Mouse (Mus musculus): ENCODE measurements around the gene Ms4a8a. TPM values are rescaled to one million over a fixed set of nuclear protein-coding genes. Genes with fewer than 3 reads are reported as not detected.
A peak's percentile ranks its signal among the peaks of the same experiment; 100 is the strongest.
"Not testable (repeated sequence)": the region's sequence is repeated elsewhere in the genome, so short reads cannot be mapped to it uniquely, and the experiment has no call there.

Gene Ms4a8a
- polyA plus RNA-seq (2012; fragmentation: generic; extraction: Trizol) = not detected
- long read RNA-seq, experiment 1 = 0 reads
- long read RNA-seq, experiment 2 = 0 reads

DNA sequence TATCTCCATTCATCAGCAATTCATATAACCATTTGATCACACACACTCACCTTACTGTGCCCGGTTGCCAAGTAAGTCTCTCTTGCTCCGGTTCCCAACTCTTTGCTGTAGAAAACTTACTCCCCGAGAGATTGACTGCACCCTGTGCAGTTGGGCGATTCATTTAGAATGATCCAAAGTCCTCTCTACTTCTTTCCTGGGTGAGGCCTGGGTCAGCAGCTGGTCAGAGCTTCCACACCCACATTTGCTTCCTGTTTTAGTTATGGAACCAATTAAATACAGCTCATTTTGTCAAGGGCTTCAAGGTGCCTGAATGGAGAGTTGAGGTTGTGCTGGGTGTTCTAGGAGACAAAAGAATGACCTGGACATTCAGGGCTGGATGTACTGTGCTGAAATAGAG lies at the start of gene Ms4a8a:
TSS of gene Ms4a8a (minus strand) at position 169 of the 400 bp plus-strand sequence.
- Histone ChIP-seq H3ac (ENCODE audit: control insufficient read depth, insufficient read length, low read depth) (no peak within 1 kb of the TSS), H3K79me3 (ENCODE audit: low read depth) (no peaks in the 10 kb centered on the region), H3K4me3 (ENCODE audit: insufficient read depth, poor library complexity, severe bottlenecking) (no peak within 1 kb of the TSS), H3K27me3 (ENCODE audit: control insufficient read depth, insufficient read depth, insufficient read length) (no peaks in the 10 kb centered on the region), H3K36me3 (ENCODE audit: control insufficient read depth, insufficient read depth) (no peaks in the 10 kb centered on the region), H3K79me2 (ENCODE audit: control insufficient read depth, insufficient read depth) (no peaks in the 10 kb centered on the region)
- no peak for TF ChIP-seq USF1 (IDR thresholded peaks at IDR 0.05; ENCODE audit: low read depth)
- TF ChIP-seq MYOD1 (IDR thresholded peaks at IDR 0.05; ENCODE audit: control insufficient read depth, insufficient read length, low read depth) = no peak
- no peak for TF ChIP-seq CTCF (IDR thresholded peaks at IDR 0.05; ENCODE audit: control insufficient read depth, insufficient read depth, insufficient read length)
- no peak for TF ChIP-seq FOSL1 (IDR thresholded peaks at IDR 0.05; ENCODE audit: insufficient read depth, low read length, poor library complexity, severe bottlenecking)
- TF ChIP-seq CEBPB (IDR thresholded peaks at IDR 0.05; ENCODE audit: low read depth) = no peak
- no peak for TF ChIP-seq MYOG (IDR thresholded peaks at IDR 0.05; ENCODE audit: control insufficient read depth, extremely low read depth, insufficient read length)
- no peak for TF ChIP-seq MAX (IDR thresholded peaks at IDR 0.05)

DNA sequence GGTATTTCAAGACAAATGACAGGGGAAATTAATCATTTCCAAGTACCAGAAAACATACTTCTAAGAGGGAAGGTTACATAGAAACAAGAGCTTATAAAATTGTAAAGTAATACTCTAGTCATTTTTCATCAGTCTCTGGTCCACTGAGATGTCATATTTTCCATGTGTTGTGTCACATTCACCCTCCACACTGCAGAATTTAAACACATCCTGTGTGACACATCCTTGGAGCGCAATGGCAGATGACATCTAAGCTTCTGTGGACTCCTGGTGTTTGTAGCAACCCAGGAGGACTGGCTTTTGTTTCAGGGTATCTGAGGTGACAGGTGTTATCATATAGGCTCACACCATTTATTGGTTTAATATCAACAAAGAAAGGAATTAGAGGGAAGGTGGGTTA lies 48.8 kb upstream of the Ms4a8a start:
- no peak overlapping the region for H3ac ChIP-seq (ENCODE audit: control insufficient read depth, insufficient read length, low read depth)
- TF ChIP-seq USF1 (IDR thresholded peaks at IDR 0.05; ENCODE audit: low read depth) (no peak), CTCF (IDR thresholded peaks at IDR 0.05; ENCODE audit: control insufficient read depth, insufficient read depth, insufficient read length) (no peak), MYOD1 (IDR thresholded peaks at IDR 0.05; ENCODE audit: control insufficient read depth, insufficient read length, low read depth) (no peak), FOSL1 (IDR thresholded peaks at IDR 0.05; ENCODE audit: insufficient read depth, low read length, poor library complexity, severe bottlenecking) (no peak), MYOG (IDR thresholded peaks at IDR 0.05; ENCODE audit: control insufficient read depth, extremely low read depth, insufficient read length) (no peak), CEBPB (IDR thresholded peaks at IDR 0.05; ENCODE audit: low read depth) (no peak), MAX (IDR thresholded peaks at IDR 0.05) (no peak)
- H3K79me3 ChIP-seq (ENCODE audit: low read depth) = no peaks in the 10 kb centered on the region
- H3K79me2 ChIP-seq (ENCODE audit: control insufficient read depth, insufficient read depth) = no peaks in the 10 kb centered on the region
- no peaks in the 10 kb centered on the region for H3K36me3 ChIP-seq (ENCODE audit: control insufficient read depth, insufficient read depth)
- no peaks in the 10 kb centered on the region for H3K27me3 ChIP-seq (ENCODE audit: control insufficient read depth, insufficient read depth, insufficient read length)
- no peak overlapping the region for H3K4me3 ChIP-seq (ENCODE audit: insufficient read depth, poor library complexity, severe bottlenecking)

- H3K79me3 ChIP-seq (ENCODE audit: low read depth); H3K4me3 ChIP-seq (ENCODE audit: insufficient read depth, poor library complexity, severe bottlenecking); H3K79me2 ChIP-seq (ENCODE audit: control insufficient read depth, insufficient read depth): not testable (repeated sequence)
Measured at GRCm38 (mm10) chr19:11121016-11121420, 40.1 kb upstream of the Ms4a8a start.

DNA sequence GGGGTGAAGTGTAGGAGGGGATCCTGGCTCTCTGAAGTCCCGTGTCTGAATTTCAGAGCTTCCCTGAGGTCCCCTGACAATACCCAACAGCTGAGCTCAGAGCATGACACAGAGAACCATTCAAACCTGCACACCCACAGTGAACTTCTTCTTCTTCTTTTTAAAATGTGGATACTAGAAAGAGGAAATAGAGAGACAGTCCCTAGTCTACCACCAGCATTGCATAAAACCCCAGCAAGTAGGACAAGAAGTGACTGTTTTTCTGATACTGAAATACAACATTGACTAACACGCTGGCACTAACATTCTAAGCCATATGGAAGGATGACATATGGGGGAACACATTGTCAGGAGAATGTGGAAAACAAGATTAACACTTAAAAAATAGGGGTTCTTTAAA lies 38.4 kb upstream of the Ms4a8a start:
- no peaks in the 10 kb centered on the region for H3K27me3 ChIP-seq (ENCODE audit: control insufficient read depth, insufficient read depth, insufficient read length)
- H3ac ChIP-seq (ENCODE audit: control insufficient read depth, insufficient read length, low read depth) = no peak overlapping the region
- no peaks in the 10 kb centered on the region for H3K79me3 ChIP-seq (ENCODE audit: low read depth)
- no peaks in the 10 kb centered on the region for H3K36me3 ChIP-seq (ENCODE audit: control insufficient read depth, insufficient read depth)
- no peak for TF ChIP-seq MYOG (IDR thresholded peaks at IDR 0.05; ENCODE audit: control insufficient read depth, extremely low read depth, insufficient read length)
- no peak for TF ChIP-seq CTCF (IDR thresholded peaks at IDR 0.05; ENCODE audit: control insufficient read depth, insufficient read depth, insufficient read length)
- no peak for TF ChIP-seq CEBPB (IDR thresholded peaks at IDR 0.05; ENCODE audit: low read depth)
- no peak for TF ChIP-seq MYOD1 (IDR thresholded peaks at IDR 0.05; ENCODE audit: control insufficient read depth, insufficient read length, low read depth)
- no peak for TF ChIP-seq FOSL1 (IDR thresholded peaks at IDR 0.05; ENCODE audit: insufficient read depth, low read length, poor library complexity, severe bottlenecking)
- TF ChIP-seq USF1 (IDR thresholded peaks at IDR 0.05; ENCODE audit: low read depth) = no peak
- TF ChIP-seq MAX (IDR thresholded peaks at IDR 0.05) = no peak
- no peak overlapping the region for H3K4me3 ChIP-seq (ENCODE audit: insufficient read depth, poor library complexity, severe bottlenecking)
- no peaks in the 10 kb centered on the region for H3K79me2 ChIP-seq (ENCODE audit: control insufficient read depth, insufficient read depth)

More at GRCm38 (mm10) chr19:11121016-11121420, 40.1 kb upstream of the Ms4a8a start:
- H3K36me3 ChIP-seq (ENCODE audit: control insufficient read depth, insufficient read depth); H3ac ChIP-seq (ENCODE audit: control insufficient read depth, insufficient read length, low read depth); H3K27me3 ChIP-seq (ENCODE audit: control insufficient read depth, insufficient read depth, insufficient read length): not testable (repeated sequence)

- TF ChIP-seq CEBPB (IDR thresholded peaks at IDR 0.05; ENCODE audit: low read depth) = peak; percentile 9
- no peak for TF ChIP-seq FOSL1 (IDR thresholded peaks at IDR 0.05; ENCODE audit: insufficient read depth, low read length, poor library complexity, severe bottlenecking)
- no peak for TF ChIP-seq MYOG (IDR thresholded peaks at IDR 0.05; ENCODE audit: control insufficient read depth, extremely low read depth, insufficient read length)
- no peak for TF ChIP-seq CTCF (IDR thresholded peaks at IDR 0.05; ENCODE audit: control insufficient read depth, insufficient read depth, insufficient read length)
- no peak for TF ChIP-seq MYOD1 (IDR thresholded peaks at IDR 0.05; ENCODE audit: control insufficient read depth, insufficient read length, low read depth)
- no peak for TF ChIP-seq USF1 (IDR thresholded peaks at IDR 0.05; ENCODE audit: low read depth)
- TF ChIP-seq MAX (IDR thresholded peaks at IDR 0.05) = no peak
- Histone ChIP-seq H3K79me2 (ENCODE audit: control insufficient read depth, insufficient read depth) (no peaks in the 10 kb centered on the region), H3K4me3 (ENCODE audit: insufficient read depth, poor library complexity, severe bottlenecking) (no peak overlapping the region), H3K27me3 (ENCODE audit: control insufficient read depth, insufficient read depth, insufficient read length) (no peaks in the 10 kb centered on the region), H3K79me3 (ENCODE audit: low read depth) (no peaks in the 10 kb centered on the region), H3ac (ENCODE audit: control insufficient read depth, insufficient read length, low read depth) (no peak overlapping the region), H3K36me3 (ENCODE audit: control insufficient read depth, insufficient read depth) (no peaks in the 10 kb centered on the region)
Measured at GRCm38 (mm10) chr19:11107746-11108145, 26.8 kb upstream of the Ms4a8a start.

GRCm38 (mm10) chr19:11101880-11102279 lies 21.0 kb upstream of the Ms4a8a start:
- Histone ChIP-seq H3K79me3 (ENCODE audit: low read depth) (no peaks in the 10 kb centered on the region), H3K79me2 (ENCODE audit: control insufficient read depth, insufficient read depth) (no peaks in the 10 kb centered on the region), H3K4me3 (ENCODE audit: insufficient read depth, poor library complexity, severe bottlenecking) (no peak overlapping the region), H3ac (ENCODE audit: control insufficient read depth, insufficient read length, low read depth) (no peak overlapping the region), H3K36me3 (ENCODE audit: control insufficient read depth, insufficient read depth) (no peaks in the 10 kb centered on the region), H3K27me3 (ENCODE audit: control insufficient read depth, insufficient read depth, insufficient read length) (no peaks in the 10 kb centered on the region)
- TF ChIP-seq CTCF (IDR thresholded peaks at IDR 0.05; ENCODE audit: control insufficient read depth, insufficient read depth, insufficient read length) (no peak), MYOD1 (IDR thresholded peaks at IDR 0.05; ENCODE audit: control insufficient read depth, insufficient read length, low read depth) (no peak), CEBPB (IDR thresholded peaks at IDR 0.05; ENCODE audit: low read depth) (no peak), MAX (IDR thresholded peaks at IDR 0.05) (no peak), FOSL1 (IDR thresholded peaks at IDR 0.05; ENCODE audit: insufficient read depth, low read length, poor library complexity, severe bottlenecking) (no peak), MYOG (IDR thresholded peaks at IDR 0.05; ENCODE audit: control insufficient read depth, extremely low read depth, insufficient read length) (no peak), USF1 (IDR thresholded peaks at IDR 0.05; ENCODE audit: low read depth) (no peak)
